Mouse (Mus musculus) embryonic facial prominence, embryonic 14.5 days (tissue): ENCODE measurements around the gene Slc15a1. TPM values are rescaled to one million over a fixed set of nuclear protein-coding genes. Genes with fewer than 3 reads are reported as not detected.

Source experiments
- ATAC-seq: fragments of 200-750 bp; cut with Nextera tagmentation; 2 replicates; pipeline ENCODE4 v1.8.0; 2017; ENCODE audit warnings: low read depth, moderate number of reproducible peaks, moderate TSS enrichment
- DNase-seq: peaks from one replicate; pipeline ENCODE4 v3.0.0-alpha.2; 2015; ENCODE audit warnings: low spot score
- H3K27ac ChIP-seq: fragments of 300-500 bp; sonication (generic); replicated peaks from 2 replicates; pipeline ENCODE4 v1.5.1; 2014; ENCODE audit warnings: low read depth, mild to moderate bottlenecking, low read length, moderate library complexity
- H3K27me3 ChIP-seq: fragments of 300-500 bp; sonication (generic); replicated peaks from 2 replicates; pipeline ENCODE4 v1.6.1; 2014; ENCODE audit warnings: low read length; ENCODE audit not compliant: control insufficient read depth, insufficient read depth
- H3K36me3 ChIP-seq: fragments of 300-500 bp; sonication (generic); 2 replicates; pipeline ENCODE4 v1.6.1; 2014; ENCODE audit warnings: low read length, mixed read lengths; ENCODE audit not compliant: control insufficient read depth, insufficient read depth
- H3K4me1 ChIP-seq: fragments of 300-500 bp; sonication (generic); 2 replicates; pipeline ENCODE4 v1.6.1; 2014; ENCODE audit warnings: antibody characterized with exemption, low read length; ENCODE audit not compliant: control insufficient read depth, insufficient read depth
- H3K4me2 ChIP-seq: fragments of 300-500 bp; sonication (generic); 2 replicates; pipeline ENCODE4 v1.6.1; 2014; ENCODE audit warnings: low read depth, mild to moderate bottlenecking, low read length, moderate library complexity, mixed read lengths
- H3K4me3 ChIP-seq: fragments of 300-500 bp; sonication (generic); 2 replicates; pipeline ENCODE4 v1.5.1; 2014; ENCODE audit warnings: low read depth, mild to moderate bottlenecking, low read length
- H3K9ac ChIP-seq: fragments of 300-500 bp; sonication (generic); 2 replicates; pipeline ENCODE4 v1.6.1; 2014; ENCODE audit warnings: low read depth, mild to moderate bottlenecking, low read length, moderate library complexity, mixed read lengths
- H3K9me3 ChIP-seq: fragments of 300-500 bp; sonication (generic); 2 replicates; pipeline ENCODE4 v1.6.1; 2016; ENCODE audit warnings: low read length; ENCODE audit not compliant: control insufficient read depth
- WGBS: fragments of 180-500 bp; shearing (Covaris S2); extraction: QIAGEN DNeasy Blood & Tissue Kit; methylation state at CpG from one replicate; pipeline ENCODE4 v1.1.7; 2014; 5-methylcytosine and 5-hydroxymethylcytosine counted together
- polyA plus RNA-seq: library from polyadenylated mRNA; unstranded; fragments of >200 nt; fragmentation: Nextera tagmentation; extraction: Ambion mirVana; gene quantifications from 2 replicates; pipeline ENCODE4 v1.2.1, GENCODE M21; 2014

Slc15a1 gene
- 0.25 and 0.54 TPM in 2 replicates for polyA plus RNA-seq

DNA sequence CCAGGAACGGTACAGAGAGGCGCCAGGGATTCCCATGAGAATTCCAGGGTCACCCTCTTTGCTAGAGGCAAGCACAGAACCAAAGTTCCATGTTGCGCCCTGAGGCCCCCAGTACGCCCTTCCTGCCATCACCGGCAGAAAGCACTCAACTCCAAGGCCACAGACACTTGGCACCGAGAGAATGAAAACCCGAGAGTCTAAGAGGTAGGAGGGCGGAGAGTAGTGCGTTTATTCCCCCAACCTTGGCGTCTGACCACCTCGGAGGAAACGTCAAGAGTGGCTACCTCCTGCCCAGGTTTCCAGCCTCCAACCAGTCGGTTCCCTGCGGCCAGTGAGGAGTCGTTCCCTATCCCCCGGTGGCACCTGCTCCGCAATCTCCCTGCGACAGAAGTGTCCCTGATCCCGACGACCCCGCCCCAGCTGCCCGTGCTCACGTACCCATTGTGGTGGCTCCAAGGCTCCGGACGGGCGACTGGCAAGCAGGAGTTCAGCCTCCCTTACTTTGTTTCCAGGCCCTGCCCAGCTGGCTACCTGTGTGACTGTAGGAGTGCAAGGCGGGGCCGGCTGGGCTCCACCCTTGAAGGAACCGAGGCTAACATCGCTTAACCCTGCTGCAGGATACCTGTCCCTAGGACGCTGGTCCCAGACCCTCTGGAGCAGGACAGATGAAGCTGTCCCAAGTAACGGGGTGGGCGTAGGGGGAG is at the start of gene Slc15a1:
Gene Slc15a1, minus strand, starts transcription at position 472 of the 704 bp plus-strand sequence.
- Histone ChIP-seq H3K4me3 (0 out of 2 replicates have a peak within 1 kb of the TSS, but pooled peaks have one; percentile 4), H3K4me2 (peak within 1 kb of the TSS; percentile 34; the same call in 1 of the 2 replicates)
- no peak for DNase-seq

DNA sequence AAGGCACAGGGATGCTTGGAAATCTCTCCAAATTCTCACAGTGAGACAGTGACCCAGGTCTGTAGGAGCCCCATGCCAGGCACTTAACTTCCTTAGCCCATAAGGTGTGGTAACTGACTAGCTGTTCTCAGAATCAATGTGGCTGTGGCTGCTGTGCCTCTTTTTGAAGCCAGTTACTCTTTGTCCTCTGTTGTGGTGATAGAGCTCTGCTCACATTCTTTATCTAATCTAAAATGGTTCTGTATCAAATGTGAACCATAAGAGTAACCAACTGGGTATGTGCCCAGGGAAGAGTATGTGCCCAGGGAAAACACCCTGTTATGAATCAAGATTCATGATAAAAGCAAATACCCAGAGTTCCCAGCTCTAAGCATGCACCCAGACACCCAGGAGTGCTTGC is 48.7 kb upstream of the Slc15a1 start:
- ATAC-seq (no peak), DNase-seq (no peak)
- Histone ChIP-seq H3K4me1 (peaks cover 10% of the 10 kb centered on the region; the same call in 1 of the 2 replicates), H3K36me3 (0 out of 2 replicates have a peak, but pooled peaks cover 4% of the 10 kb centered on the region), H3K4me3 (no peak overlapping the region), H3K9me3 (no peaks in the 10 kb centered on the region), H3K9ac (no peak overlapping the region), H3K27me3 (peaks cover 3% of the 10 kb centered on the region), H3K4me2 (no peak overlapping the region), H3K27ac (no peak overlapping the region)

More for the DNA sequence above, at the start of gene Slc15a1:
- Histone ChIP-seq H3K36me3 (no peaks in the 10 kb centered on the region), H3K4me1 (no peaks in the 10 kb centered on the region), H3K9ac (no peak within 1 kb of the TSS), H3K27ac (no peak within 1 kb of the TSS), H3K27me3 (peaks cover 39% of the 10 kb centered on the region), H3K9me3 (no peaks in the 10 kb centered on the region)
- ATAC-seq, result no peak
- WGBS, result 11% methylated on average over 31 of the region's 33 CpGs

GRCm38 (mm10) chr14:121552586-121552985 is 47.5 kb upstream of the Slc15a1 start:
- no peak overlapping the region for H3K4me2 ChIP-seq
- no peak overlapping the region for H3K27ac ChIP-seq
- 79% methylated on average over 5 of the region's 5 CpGs for WGBS
- ATAC-seq (no peak), DNase-seq (no peak)
- 0 out of 2 replicates have a peak, but pooled peaks cover 4% of the 10 kb centered on the region for H3K36me3 ChIP-seq
- no peaks in the 10 kb centered on the region for H3K9me3 ChIP-seq
- no peak overlapping the region for H3K4me3 ChIP-seq
- peaks cover 3% of the 10 kb centered on the region for H3K27me3 ChIP-seq
- H3K4me1 ChIP-seq, result peaks cover 10% of the 10 kb centered on the region; the same call in 1 of the 2 replicates
- H3K9ac ChIP-seq, result no peak overlapping the region

- 54% methylated on average over 3 of the region's 6 CpGs for WGBS
- Histone ChIP-seq H3K4me2 (no peak overlapping the region), H3K9me3 (no peaks in the 10 kb centered on the region), H3K4me3 (no peak overlapping the region), H3K36me3 (0 out of 2 replicates have a peak, but pooled peaks cover 4% of the 10 kb centered on the region), H3K27ac (no peak overlapping the region), H3K9ac (no peak overlapping the region), H3K4me1 (no peaks in the 10 kb centered on the region), H3K27me3 (peaks cover 1% of the 10 kb centered on the region)
- no peak for ATAC-seq
- DNase-seq, result no peak
These were observed 44.8 kb upstream of the Slc15a1 start for GRCm38 (mm10) chr14:121549834-121550233.

- Histone ChIP-seq H3K27me3 (no peaks in the 10 kb centered on the region; the same call in 1 of the 2 replicates), H3K9me3 (no peaks in the 10 kb centered on the region), H3K9ac (no peak overlapping the region), H3K36me3 (0 out of 2 replicates have a peak, but pooled peaks cover 4% of the 10 kb centered on the region), H3K27ac (no peak overlapping the region), H3K4me1 (no peaks in the 10 kb centered on the region), H3K4me2 (no peak overlapping the region), H3K4me3 (no peak overlapping the region)
- 47% methylated on average over 7 of the region's 7 CpGs for WGBS
- ATAC-seq, result no peak
- peak; percentile 58 for DNase-seq
These were observed 42.7 kb upstream of the Slc15a1 start for GRCm38 (mm10) chr14:121547745-121548144.

- H3K4me2 ChIP-seq, result no peak overlapping the region
- H3K9ac ChIP-seq, result no peak overlapping the region
- H3K9me3 ChIP-seq, result no peaks in the 10 kb centered on the region
- ATAC-seq, result peak; percentile 67; the same call in 1 of the 2 replicates
- no peak overlapping the region for H3K4me3 ChIP-seq
- WGBS, result 68% methylated on average over 5 of the region's 5 CpGs
- peak; percentile 51 for DNase-seq
- H3K36me3 ChIP-seq, result 0 out of 2 replicates have a peak, but pooled peaks cover 4% of the 10 kb centered on the region
- H3K27ac ChIP-seq, result no peak overlapping the region
- H3K27me3 ChIP-seq, result no peaks in the 10 kb centered on the region
- H3K4me1 ChIP-seq, result no peaks in the 10 kb centered on the region
These were observed 41.6 kb upstream of the Slc15a1 start for GRCm38 (mm10) chr14:121546621-121547020.

GRCm38 (mm10) chr14:121545551-121546331 is 40.7 kb upstream of the Slc15a1 start:
- H3K4me3 ChIP-seq, result no peak overlapping the region
- no peak overlapping the region for H3K27ac ChIP-seq
- ATAC-seq, result no peak
- H3K4me2 ChIP-seq, result no peak overlapping the region
- no peak for DNase-seq
- H3K27me3 ChIP-seq, result no peaks in the 10 kb centered on the region
- 83% methylated on average over 14 of the region's 14 CpGs for WGBS
- H3K36me3 ChIP-seq, result 0 out of 2 replicates have a peak, but pooled peaks cover 4% of the 10 kb centered on the region
- no peaks in the 10 kb centered on the region for H3K9me3 ChIP-seq
- H3K9ac ChIP-seq, result no peak overlapping the region
- H3K4me1 ChIP-seq, result no peaks in the 10 kb centered on the region

DNA sequence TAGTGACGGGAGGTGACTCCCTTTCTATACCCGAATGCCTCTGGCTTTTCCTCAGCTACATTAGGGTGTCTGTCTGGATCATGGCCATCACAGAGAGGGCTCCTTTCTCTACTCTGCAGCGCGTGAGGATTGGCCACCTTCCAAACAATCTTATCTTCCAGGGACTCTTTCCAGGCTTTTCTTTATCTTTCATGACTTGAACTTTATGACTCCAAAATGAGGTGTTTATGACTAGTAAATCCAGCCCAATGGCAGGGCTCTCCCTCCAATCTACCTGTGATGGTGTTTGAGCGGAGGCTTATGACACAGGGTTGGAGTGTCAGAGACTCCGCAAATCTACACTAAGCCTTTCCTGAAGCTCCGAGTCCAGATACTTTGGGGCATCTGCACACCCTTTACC is 36.2 kb upstream of the Slc15a1 start:
- H3K4me2 ChIP-seq, result no peak overlapping the region
- no peaks in the 10 kb centered on the region for H3K4me1 ChIP-seq
- 94% methylated on average over 7 of the region's 7 CpGs for WGBS
- no peak overlapping the region for H3K27ac ChIP-seq
- H3K27me3 ChIP-seq, result no peaks in the 10 kb centered on the region
- no peak overlapping the region for H3K4me3 ChIP-seq
- ATAC-seq (no peak), DNase-seq (no peak)
- 0 out of 2 replicates have a peak, but pooled peaks cover 5% of the 10 kb centered on the region for H3K9me3 ChIP-seq
- H3K9ac ChIP-seq, result no peak overlapping the region
- H3K36me3 ChIP-seq, result 0 out of 2 replicates have a peak, but pooled peaks cover 4% of the 10 kb centered on the region
